Mouse (Mus musculus) CH12.LX (cell line): ENCODE results near the gene Syce3. TPM values are rescaled to one million over a fixed set of nuclear protein-coding genes. Genes with fewer than 3 reads are reported as not detected.

Source experiments
- DNase-seq: peaks from one replicate; pipeline ENCODE4 v3.0.0-alpha.2; 2013; ENCODE audit errors: extremely low read depth
- H3K27ac ChIP-seq: 2 replicates; pipeline ENCODE4 v1.5.1; 2012; ENCODE audit warnings: low read depth, mild to moderate bottlenecking, control low read depth, moderate library complexity; ENCODE audit not compliant: insufficient read depth
- H3K27me3 ChIP-seq: replicated peaks from 2 replicates; pipeline ENCODE3; 2012; ENCODE audit warnings: inconsistent platforms
- H3K36me3 ChIP-seq, 2 experiments: replicated peaks in 1 of 2; 2 replicates each; pipeline versions ENCODE3 to v1.6.1; 2012; ENCODE audit warnings: inconsistent platforms in 1 of 2, low read length in 1 of 2, mild to moderate bottlenecking in 1 of 2, mixed read lengths in 1 of 2, moderate library complexity in 1 of 2; ENCODE audit not compliant: control insufficient read depth in 1 of 2, insufficient read depth in 1 of 2
- H3K4me1 ChIP-seq, 2 experiments: 2 replicates each; pipeline ENCODE4 v1.6.1; 2012; ENCODE audit warnings: inconsistent platforms in 1 of 2, moderate library complexity in 1 of 2; ENCODE audit not compliant: insufficient read depth in 2 of 2, control insufficient read depth in 1 of 2
- H3K4me2 ChIP-seq: 2 replicates; pipeline ENCODE4 v1.6.1; 2012; ENCODE audit warnings: low read depth, mild to moderate bottlenecking, control low read depth; ENCODE audit not compliant: poor library complexity, insufficient read depth, severe bottlenecking
- H3K4me3 ChIP-seq, 3 experiments: fragments of 150-350 bp in 1 of 3; sonication (generic) in 1 of 3; replicated peaks in 1 of 3; 2 replicates each; pipeline versions ENCODE3 to v1.5.1; 2011 to 2012; ENCODE audit warnings: low read depth in 2 of 3, low read length in 2 of 3, mild to moderate bottlenecking in 2 of 3, moderate library complexity in 2 of 3, control low read depth in 1 of 3, improper control_type of control experiment in 1 of 3, inconsistent platforms in 1 of 3, mixed read lengths in 1 of 3; ENCODE audit not compliant: poor library complexity in 1 of 3
- H3K79me2 ChIP-seq: replicated peaks from 2 replicates; pipeline ENCODE4 v1.6.1; 2012; ENCODE audit warnings: mild to moderate bottlenecking, moderate library complexity; ENCODE audit not compliant: control insufficient read depth, poor library complexity, insufficient read depth, severe bottlenecking; ENCODE audit errors: extremely low read depth
- H3K9ac ChIP-seq: 2 replicates; pipeline ENCODE4 v1.6.1; 2012; ENCODE audit warnings: low read depth, mild to moderate bottlenecking, control low read depth, moderate library complexity; ENCODE audit not compliant: insufficient read depth
- H3K9me3 ChIP-seq: replicated peaks from 2 replicates; pipeline ENCODE3; 2012; ENCODE audit warnings: low read length, inconsistent platforms, mixed read lengths
- CHD1 ChIP-seq: IDR thresholded peaks from 2 replicates; pipeline ENCODE4 v1.6.1; 2012; ENCODE audit warnings: low read depth, low read length, improper control_type of control experiment, inconsistent platforms
- CHD2 ChIP-seq: IDR thresholded peaks from 2 replicates; pipeline ENCODE4 v1.6.1; 2011; ENCODE audit warnings: low read length, improper control_type of control experiment
- CTCF ChIP-seq, 2 experiments: IDR thresholded peaks in 1 of 2; conservative IDR thresholded peaks in 1 of 2; 2 replicates each; pipeline ENCODE4 v1.5.1; 2011 to 2012; ENCODE audit warnings: low read depth in 2 of 2, low read length in 2 of 2, improper control_type of control experiment in 1 of 2, inconsistent platforms in 1 of 2, mild to moderate bottlenecking in 1 of 2, moderate library complexity in 1 of 2
- ELF1 ChIP-seq: IDR thresholded peaks from 2 replicates; pipeline ENCODE4 v1.6.1; 2014; ENCODE audit warnings: low read depth, mild to moderate bottlenecking, inconsistent platforms, low read length, improper control_type of control experiment
- ETS1 ChIP-seq: conservative IDR thresholded peaks from 2 replicates; pipeline ENCODE4 v1.6.1; 2012; ENCODE audit warnings: low read depth, mild to moderate bottlenecking, inconsistent platforms, low read length, improper control_type of control experiment, moderate library complexity
- HCFC1 ChIP-seq: IDR thresholded peaks from 2 replicates; pipeline ENCODE4 v1.6.1; 2012; ENCODE audit warnings: low read depth, mild to moderate bottlenecking, inconsistent platforms, low read length, improper control_type of control experiment
- JUN ChIP-seq: IDR thresholded peaks from 2 replicates; pipeline ENCODE4 v1.6.1; 2011; ENCODE audit warnings: low read depth, mild to moderate bottlenecking, low read length, improper control_type of control experiment, moderate library complexity; ENCODE audit not compliant: insufficient read depth
- JUND ChIP-seq: conservative IDR thresholded peaks from 2 replicates; pipeline ENCODE4 v1.6.1; 2011; ENCODE audit warnings: low read depth, low read length, improper control_type of control experiment
- KAT2A ChIP-seq: IDR thresholded peaks from 2 replicates; pipeline ENCODE4 v1.6.1; 2012; ENCODE audit warnings: low read length, improper control_type of control experiment, inconsistent platforms; ENCODE audit not compliant: insufficient replicate concordance
- MAFK ChIP-seq: IDR thresholded peaks from 2 replicates; pipeline ENCODE4 v1.6.1; 2011; ENCODE audit warnings: low read length, improper control_type of control experiment; ENCODE audit not compliant: insufficient replicate concordance
- MAZ ChIP-seq: IDR thresholded peaks from 2 replicates; pipeline ENCODE4 v1.6.1; 2012; ENCODE audit warnings: low read depth, mild to moderate bottlenecking, inconsistent platforms, low read length, improper control_type of control experiment, moderate library complexity
- MEF2A ChIP-seq: IDR thresholded peaks from 2 replicates; pipeline ENCODE4 v1.6.1; 2014; ENCODE audit warnings: low read depth, mild to moderate bottlenecking, inconsistent platforms, low read length, improper control_type of control experiment, borderline replicate concordance
- MXI1 ChIP-seq: IDR thresholded peaks from 2 replicates; pipeline ENCODE4 v1.6.1; 2011; ENCODE audit warnings: mild to moderate bottlenecking, low read depth, low read length, improper control_type of control experiment
- MYC ChIP-seq: IDR thresholded peaks from 2 replicates; pipeline ENCODE4 v1.6.1; 2011; ENCODE audit warnings: low read depth, mild to moderate bottlenecking, improper control_type of control experiment, low read length
- NELFE ChIP-seq: IDR thresholded peaks from 2 replicates; pipeline ENCODE4 v1.6.1; 2011; ENCODE audit warnings: low read depth, low read length, improper control_type of control experiment
- NRF1 ChIP-seq: IDR thresholded peaks from 2 replicates; pipeline ENCODE4 v1.6.1; 2014; ENCODE audit warnings: low read depth, mild to moderate bottlenecking, inconsistent platforms, low read length, improper control_type of control experiment, moderate library complexity
- PAX5 ChIP-seq: IDR thresholded peaks from 2 replicates; pipeline ENCODE4 v1.6.1; 2012; ENCODE audit warnings: low read length, inconsistent platforms, mixed read lengths
- SIN3A ChIP-seq: IDR thresholded peaks from 2 replicates; pipeline ENCODE4 v1.6.1; 2012; ENCODE audit warnings: low read length, improper control_type of control experiment, inconsistent platforms
- SMC3 ChIP-seq: IDR thresholded peaks from 2 replicates; pipeline ENCODE4 v1.6.1; 2011; ENCODE audit warnings: low read depth, low read length, improper control_type of control experiment
- USF1 ChIP-seq: IDR thresholded peaks from 2 replicates; pipeline ENCODE4 v1.6.1; 2014; ENCODE audit warnings: low read depth, mild to moderate bottlenecking, inconsistent platforms, low read length, improper control_type of control experiment
- ZC3H11A ChIP-seq: IDR thresholded peaks from 2 replicates; pipeline ENCODE4 v1.6.1; 2012; ENCODE audit warnings: low read depth, mild to moderate bottlenecking, inconsistent platforms, low read length, improper control_type of control experiment
- ZKSCAN1 ChIP-seq: IDR thresholded peaks from 2 replicates; pipeline ENCODE4 v1.6.1; 2012; ENCODE audit warnings: low read depth, inconsistent platforms, low read length, improper control_type of control experiment, borderline replicate concordance
- ZMIZ1 ChIP-seq: IDR thresholded peaks from 2 replicates; pipeline ENCODE4 v1.6.1; 2012; ENCODE audit warnings: low read depth, mild to moderate bottlenecking, inconsistent platforms, low read length, improper control_type of control experiment
- ZNF384 ChIP-seq: IDR thresholded peaks from 2 replicates; pipeline ENCODE4 v1.6.1; 2012; ENCODE audit warnings: low read depth, low read length, improper control_type of control experiment, inconsistent platforms
- dilution Hi-C: fragments of 300-500 bp; cut with MboI; formaldehyde crosslinking; loops from 2 replicates; pipeline ENCODE4 v1.14.3; 2020; ENCODE audit warnings: low sequenced_read_pairs; ENCODE audit not compliant: extremely low pct_unique_long_range_greater_than_20kb, extremely low pct_ligation_motif_present
- in situ Hi-C: fragments of 300-500 bp; cut with MboI; formaldehyde crosslinking; loops from 3 replicates; pipeline ENCODE4 v1.14.3; 2019; ENCODE audit warnings: low sequenced_read_pairs, low pct_ligation_motif_present, low pct_unique_long_range_greater_than_20kb, mixed read lengths
- polyA plus RNA-seq: library from polyadenylated mRNA; unstranded; fragments of >175 nt; gene quantifications from 2 replicates; pipeline ENCODE4 v1.2.1, GENCODE M21; 2012; ENCODE audit warnings: low read depth; ENCODE audit not compliant: insufficient read length
- total RNA-seq, 2 experiments: library from RNA; depleted of rRNA; stranded (reverse); fragments of 300-350 nt in 1 of 2; fragments of >200 nt in 1 of 2; gene quantifications; 2 replicates each; pipeline ENCODE4 v1.2.3; 2012 to 2014

The Syce3 gene
- total and polyA plus RNA-seq, 3 experiments: not detected

GRCm38 (mm10) chr15:89432946-89433345 is 22.6 kb upstream of the Syce3 start:
- Histone ChIP-seq H3K9ac (no peak overlapping the region), H3K4me3 (no peak overlapping the region), H3K4me2 (no peak overlapping the region), H3K79me2 (peaks cover 12% of the 10 kb centered on the region), H3K27ac (no peak overlapping the region), H3K36me3 (peaks cover 3 to 4% of the 10 kb centered on the region in 2 experiments), H3K4me1 (peaks cover 0 to 14% of the 10 kb centered on the region in 2 experiments; a peak in 2 of 4 replicates), H3K9me3 (no peaks in the 10 kb centered on the region), H3K27me3 (no peaks in the 10 kb centered on the region)
- in situ Hi-C loops (no loop called here), dilution Hi-C loops (no loop called here)
- no peak for TF ChIP-seq CTCF (conservative IDR thresholded peaks at IDR 0.05 in 1 of 2, IDR thresholded peaks at IDR 0.05 in 1 of 2; ENCODE audit: low read depth in 2 of 2, low read length in 2 of 2)
- TF ChIP-seq CHD1: no peak
- TF ChIP-seq ZKSCAN1: no peak
- TF ChIP-seq JUND: no peak
- no peak for TF ChIP-seq SMC3
- no peak for TF ChIP-seq MAZ
- TF ChIP-seq ELF1: no peak
- no peak for TF ChIP-seq NRF1
- TF ChIP-seq KAT2A: no peak
- no peak for TF ChIP-seq ZMIZ1
- no peak for TF ChIP-seq HCFC1
- TF ChIP-seq NELFE: no peak
- no peak for TF ChIP-seq ZC3H11A
- no peak for TF ChIP-seq SIN3A
- TF ChIP-seq ZNF384: no peak
- no peak for TF ChIP-seq PAX5
- TF ChIP-seq MAFK: no peak
- no peak for TF ChIP-seq MEF2A
- TF ChIP-seq USF1: no peak
- TF ChIP-seq MYC: no peak
- DNase-seq: no peak

- Histone ChIP-seq H3K79me2 (peaks cover 12% of the 10 kb centered on the region), H3K4me3 (no peak overlapping the region), H3K4me2 (0 out of 2 replicates have a peak overlapping the region, but pooled peaks have one; percentile 59), H3K9ac (no peak overlapping the region), H3K4me1 (peaks cover 0 to 14% of the 10 kb centered on the region in 2 experiments; a peak in 2 of 4 replicates), H3K9me3 (no peaks in the 10 kb centered on the region), H3K27ac (no peak overlapping the region), H3K27me3 (no peaks in the 10 kb centered on the region)
- no peak for DNase-seq
- dilution Hi-C loops: no loop called here
- in situ Hi-C loops: no loop called here
- no peak for TF ChIP-seq ETS1
- no peak for TF ChIP-seq JUN
- no peak for TF ChIP-seq MYC
- no peak for TF ChIP-seq MXI1
- no peak for TF ChIP-seq CHD2
- TF ChIP-seq HCFC1: no peak
- no peak for TF ChIP-seq KAT2A
- TF ChIP-seq ELF1: no peak
- TF ChIP-seq, all 38 proteins: peak for 0
- H3K36me3 ChIP-seq: peaks cover 8 to 15% of the 10 kb centered on the region in 2 experiments
Measured at GRCm38 (mm10) chr15:89431806-89432205, 21.5 kb upstream of the Syce3 start.
